Mouse (Mus musculus) limb, embryonic 10.5 days (tissue): Measurements from ENCODE around the gene Efcab5. TPM values are rescaled to one million over a fixed set of nuclear protein-coding genes. Genes with fewer than 3 reads are reported as not detected.
"Not testable (repeated sequence)": the region's sequence is repeated elsewhere in the genome, so short reads cannot be mapped to it uniquely, and the experiment has no call there.

ENCODE experiments used
- DNase-seq: peaks from one replicate; pipeline ENCODE4 v3.0.0-alpha.2; 2017; ENCODE audit warnings: low spot score
- H3K27ac ChIP-seq: fragments of 300-500 bp; sonication (generic); 2 replicates; pipeline ENCODE4 v1.5.1; 2016; ENCODE audit warnings: mild to moderate bottlenecking
- H3K27me3 ChIP-seq: fragments of 300-500 bp; sonication (generic); 2 replicates; pipeline ENCODE4 v1.6.1; 2016; ENCODE audit warnings: low read depth, mild to moderate bottlenecking; ENCODE audit not compliant: poor library complexity, severe bottlenecking
- H3K36me3 ChIP-seq: fragments of 300-500 bp; sonication (generic); 2 replicates; pipeline ENCODE4 v1.6.1; 2016; ENCODE audit warnings: mild to moderate bottlenecking, moderate library complexity
- H3K4me1 ChIP-seq: fragments of 300-500 bp; sonication (generic); 2 replicates; pipeline ENCODE4 v1.6.1; 2016
- H3K4me3 ChIP-seq: fragments of 300-500 bp; sonication (generic); 2 replicates; pipeline ENCODE4 v1.5.1; 2016; ENCODE audit warnings: mild to moderate bottlenecking, moderate library complexity
- H3K9me3 ChIP-seq: fragments of 300-500 bp; sonication (generic); replicated peaks from 2 replicates; pipeline ENCODE4 v1.6.1; 2016; ENCODE audit warnings: mild to moderate bottlenecking
- WGBS: fragments of 180-500 bp; shearing (Covaris S2); methylation state at CpG from one replicate; pipeline ENCODE4 v1.1.7; 2016; 5-methylcytosine and 5-hydroxymethylcytosine counted together
- polyA plus RNA-seq: library from polyadenylated mRNA; unstranded; fragments of >200 nt; fragmentation: Nextera tagmentation; extraction: Ambion mirVana; gene quantifications from 2 replicates; pipeline ENCODE4 v1.2.1, GENCODE M21; 2016

Gene Efcab5
- polyA plus RNA-seq, 1 experiment from 2014 or later = 0.09 TPM

GRCm38 (mm10) chr11:77160341-77160740 is 28.4 kb downstream of the Efcab5 start:
- 90% methylated on average over 9 of the region's 9 CpGs for WGBS
- Histone ChIP-seq H3K4me1 (no peaks in the 10 kb centered on the region), H3K9me3 (no peaks in the 10 kb centered on the region), H3K36me3 (no peaks in the 10 kb centered on the region), H3K27ac (no peak overlapping the region), H3K4me3 (no peak overlapping the region), H3K27me3 (no peaks in the 10 kb centered on the region)
- no peak for DNase-seq

GRCm38 (mm10) chr11:77154214-77154613 is 34.6 kb downstream of the Efcab5 start:
- Histone ChIP-seq H3K4me1 (no peaks in the 10 kb centered on the region), H3K4me3 (no peak overlapping the region), H3K36me3 (no peaks in the 10 kb centered on the region), H3K27me3 (no peaks in the 10 kb centered on the region), H3K27ac (no peak overlapping the region), H3K9me3 (no peaks in the 10 kb centered on the region)
- DNase-seq = no peak
- 81% methylated on average over 5 of the region's 5 CpGs for WGBS

GRCm38 (mm10) chr11:77150806-77151205 is 38.0 kb downstream of the Efcab5 start:
- no peak overlapping the region for H3K4me3 ChIP-seq
- H3K9me3 ChIP-seq = 0 out of 2 replicates have a peak, but pooled peaks cover 2% of the 10 kb centered on the region
- H3K27me3 ChIP-seq = no peaks in the 10 kb centered on the region
- H3K27ac ChIP-seq = no peak overlapping the region
- no peaks in the 10 kb centered on the region for H3K36me3 ChIP-seq
- DNase-seq = no peak
- H3K4me1 ChIP-seq = no peaks in the 10 kb centered on the region
- 89% methylated on average over 6 of the region's 6 CpGs for whole genome bisulfite sequencing

- 90% methylated on average over 22 of the region's 22 CpGs for WGBS
- H3K4me3 ChIP-seq, H3K36me3 ChIP-seq, H3K27me3 ChIP-seq, H3K9me3 ChIP-seq, H3K4me1 ChIP-seq, H3K27ac ChIP-seq, DNase-seq: not testable (repeated sequence)
Measured at GRCm38 (mm10) chr11:77149783-77150630, 38.8 kb downstream of the Efcab5 start.

- Histone ChIP-seq H3K4me3 (no peak overlapping the region), H3K27me3 (no peaks in the 10 kb centered on the region), H3K36me3 (no peaks in the 10 kb centered on the region), H3K27ac (no peak overlapping the region), H3K4me1 (no peaks in the 10 kb centered on the region), H3K9me3 (0 out of 2 replicates have a peak, but pooled peaks cover 2% of the 10 kb centered on the region)
- 75% methylated on average over 2 of the region's 2 CpGs for WGBS
- no peak for DNase-seq
Measured at GRCm38 (mm10) chr11:77148774-77149173, 40.0 kb downstream of the Efcab5 start.

GRCm38 (mm10) chr11:77147753-77148152 is 41.0 kb downstream of the Efcab5 start:
- H3K4me3 ChIP-seq = no peak overlapping the region
- WGBS = 90% methylated on average over 3 of the region's 3 CpGs

GRCm38 (mm10) chr11:77145423-77145822 is 43.3 kb downstream of the Efcab5 start:
- H3K36me3 ChIP-seq = no peaks in the 10 kb centered on the region
- H3K4me3 ChIP-seq = no peak overlapping the region
- H3K27ac ChIP-seq = no peak overlapping the region
- no peak for DNase-seq
- 77% methylated on average over 4 of the region's 4 CpGs for WGBS
- H3K9me3 ChIP-seq = 0 out of 2 replicates have a peak, but pooled peaks cover 2% of the 10 kb centered on the region
- no peaks in the 10 kb centered on the region for H3K27me3 ChIP-seq
- H3K4me1 ChIP-seq = no peaks in the 10 kb centered on the region

More at GRCm38 (mm10) chr11:77147753-77148152, 41.0 kb downstream of the Efcab5 start:
- no peaks in the 10 kb centered on the region for H3K36me3 ChIP-seq
- DNase-seq = no peak
- no peaks in the 10 kb centered on the region for H3K27me3 ChIP-seq
- H3K9me3 ChIP-seq = 0 out of 2 replicates have a peak, but pooled peaks cover 2% of the 10 kb centered on the region
- H3K27ac ChIP-seq = no peak overlapping the region
- no peaks in the 10 kb centered on the region for H3K4me1 ChIP-seq

- no peaks in the 10 kb centered on the region for H3K4me1 ChIP-seq
- no peak overlapping the region for H3K4me3 ChIP-seq
- no peak for DNase-seq
- H3K27me3 ChIP-seq = no peaks in the 10 kb centered on the region
- H3K36me3 ChIP-seq = no peaks in the 10 kb centered on the region
- 73% methylated on average over 6 of the region's 6 CpGs for WGBS
- H3K27ac ChIP-seq = no peak overlapping the region
- H3K9me3 ChIP-seq = no peaks in the 10 kb centered on the region
Measured at GRCm38 (mm10) chr11:77141938-77142337, 46.8 kb downstream of the Efcab5 start.

- WGBS = 91% methylated on average over 6 of the region's 6 CpGs
- Histone ChIP-seq H3K36me3 (no peaks in the 10 kb centered on the region), H3K4me1 (no peaks in the 10 kb centered on the region), H3K27ac (no peak overlapping the region), H3K9me3 (no peaks in the 10 kb centered on the region), H3K27me3 (no peaks in the 10 kb centered on the region), H3K4me3 (no peak overlapping the region)
- DNase-seq = no peak
Measured at GRCm38 (mm10) chr11:77139976-77140375, 48.8 kb downstream of the Efcab5 start.

GRCm38 (mm10) chr11:77133450-77133849 is 55.3 kb downstream of the Efcab5 start:
- no peaks in the 10 kb centered on the region for H3K27me3 ChIP-seq
- DNase-seq = no peak
- H3K4me1 ChIP-seq = no peaks in the 10 kb centered on the region
- 91% methylated on average over 4 of the region's 4 CpGs for WGBS
- no peak overlapping the region for H3K4me3 ChIP-seq
- no peaks in the 10 kb centered on the region for H3K9me3 ChIP-seq
- H3K27ac ChIP-seq = no peak overlapping the region
- H3K36me3 ChIP-seq = no peaks in the 10 kb centered on the region

- Histone ChIP-seq H3K27me3 (no peaks in the 10 kb centered on the region), H3K9me3 (no peaks in the 10 kb centered on the region), H3K27ac (no peak overlapping the region), H3K36me3 (no peaks in the 10 kb centered on the region), H3K4me3 (no peak overlapping the region), H3K4me1 (no peaks in the 10 kb centered on the region)
- DNase-seq = no peak
- 66% methylated on average over 3 of the region's 3 CpGs for WGBS
Measured at GRCm38 (mm10) chr11:77132580-77132979, 56.2 kb downstream of the Efcab5 start.

GRCm38 (mm10) chr11:77128562-77128961 is 60.2 kb downstream of the Efcab5 start:
- 90% methylated on average over 3 of the region's 3 CpGs for WGBS
- Histone ChIP-seq H3K4me1 (no peaks in the 10 kb centered on the region), H3K9me3 (no peaks in the 10 kb centered on the region), H3K27ac (no peak overlapping the region), H3K4me3 (no peak overlapping the region), H3K36me3 (no peaks in the 10 kb centered on the region), H3K27me3 (no peaks in the 10 kb centered on the region)
- DNase-seq = no peak

GRCm38 (mm10) chr11:77111141-77111540 is 77.6 kb downstream of the Efcab5 start:
- WGBS = 86% methylated on average over 6 of the region's 6 CpGs
- Histone ChIP-seq H3K9me3 (no peaks in the 10 kb centered on the region), H3K36me3 (no peaks in the 10 kb centered on the region), H3K4me1 (no peaks in the 10 kb centered on the region), H3K4me3 (no peak overlapping the region), H3K27me3 (no peaks in the 10 kb centered on the region), H3K27ac (no peak overlapping the region)
- no peak for DNase-seq
